Mouse (Mus musculus) adrenal gland, postnatal 10 days (tissue): ENCODE measurements at regions not wholly inside any gene's neighbourhood (a gene's known extent, or its start where the extent isn't known, plus 50 kb on each side); places are given as distances from the start of the nearest gene placed in this dataset.
"Not testable (repeated sequence)": the region's sequence is repeated elsewhere in the genome, so short reads cannot be mapped to it uniquely, and the experiment has no call there.

ENCODE experiments used
- DNase-seq: peaks from one replicate; pipeline ENCODE4 v3.0.0; 2021; ENCODE audit warnings: mixed read lengths

DNA sequence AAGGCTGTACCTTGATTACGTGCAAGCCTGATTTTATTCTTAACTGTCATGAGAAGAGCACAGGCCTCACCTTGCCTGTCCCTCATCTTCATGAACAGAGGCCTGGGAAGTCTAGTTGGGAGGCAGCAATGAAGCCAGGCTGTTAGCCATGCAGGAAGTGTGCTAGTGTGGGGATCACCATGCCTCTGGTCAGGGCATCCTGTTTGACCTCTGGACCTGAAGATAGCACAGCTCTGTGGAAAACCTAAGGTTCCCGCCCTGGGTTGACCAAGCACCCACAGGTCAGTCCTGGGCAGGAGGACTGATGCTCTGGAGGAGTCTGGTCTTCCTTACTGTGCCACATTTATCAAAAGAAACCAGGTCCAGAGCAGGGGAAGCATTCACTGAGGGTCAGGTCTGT lies 157.6 kb downstream of the Gm906 start:
- no peak for DNase-seq

DNA sequence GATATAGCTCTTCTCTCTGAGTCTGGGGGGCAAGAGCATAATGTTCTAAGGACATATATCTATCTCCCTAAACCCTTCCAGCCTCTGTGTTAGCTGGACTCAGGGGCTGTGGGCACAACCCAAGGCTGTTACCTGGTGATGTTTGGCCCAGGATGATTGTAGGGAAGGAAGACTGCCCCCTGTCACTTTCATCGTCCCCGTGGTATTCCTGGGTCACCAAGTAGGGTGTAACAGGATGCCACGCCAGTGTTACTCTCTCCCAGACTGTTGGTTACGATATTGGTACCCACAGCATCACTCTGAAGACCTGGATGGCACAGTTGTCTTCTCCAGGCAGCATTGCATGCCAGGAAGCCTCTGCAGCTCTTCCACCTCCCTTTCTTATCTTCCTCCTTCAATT lies 185.3 kb downstream of the Gm906 start:
- no peak for DNase-seq

DNA sequence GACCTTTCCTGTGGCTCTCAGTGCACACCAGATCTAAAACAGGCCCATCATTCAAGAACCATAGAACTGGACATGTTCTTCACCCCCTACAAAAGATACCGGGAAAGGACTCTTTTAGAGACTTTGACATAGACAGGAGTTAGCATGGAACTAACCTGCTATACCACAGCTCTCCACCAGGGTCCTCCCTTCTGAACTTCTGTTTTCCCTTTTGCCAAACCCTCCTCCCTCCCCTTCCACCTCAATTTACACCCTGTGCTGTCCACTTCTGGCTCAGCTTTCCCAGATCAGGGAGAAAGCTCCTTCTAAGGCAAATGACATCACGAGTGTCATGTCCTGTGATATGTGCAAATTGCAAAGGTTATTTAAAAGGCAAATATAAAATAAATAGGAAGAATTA lies 185.7 kb downstream of the Gm906 start:
- DNase-seq, result not testable (repeated sequence)

DNA sequence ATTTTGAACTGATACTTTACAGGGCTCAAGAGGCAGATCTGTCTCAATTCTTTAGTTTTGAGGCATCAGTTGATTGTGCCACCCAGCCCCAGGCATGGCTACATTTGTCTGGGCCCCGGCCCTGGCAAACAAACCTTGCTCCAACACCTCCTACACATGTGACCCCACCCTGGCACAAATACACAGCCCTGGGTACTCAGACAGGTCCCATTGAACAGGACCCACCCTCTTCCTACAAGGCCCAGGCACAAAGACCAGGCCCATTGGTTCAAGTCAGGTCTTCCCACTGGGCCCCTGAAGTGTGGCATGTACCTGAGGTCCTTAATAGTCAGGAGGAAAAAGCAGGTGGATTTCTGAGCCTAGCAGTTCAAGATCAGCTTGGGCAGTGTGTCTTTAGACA lies 190.4 kb downstream of the Gm906 start:
- DNase-seq, result not testable (repeated sequence)

DNA sequence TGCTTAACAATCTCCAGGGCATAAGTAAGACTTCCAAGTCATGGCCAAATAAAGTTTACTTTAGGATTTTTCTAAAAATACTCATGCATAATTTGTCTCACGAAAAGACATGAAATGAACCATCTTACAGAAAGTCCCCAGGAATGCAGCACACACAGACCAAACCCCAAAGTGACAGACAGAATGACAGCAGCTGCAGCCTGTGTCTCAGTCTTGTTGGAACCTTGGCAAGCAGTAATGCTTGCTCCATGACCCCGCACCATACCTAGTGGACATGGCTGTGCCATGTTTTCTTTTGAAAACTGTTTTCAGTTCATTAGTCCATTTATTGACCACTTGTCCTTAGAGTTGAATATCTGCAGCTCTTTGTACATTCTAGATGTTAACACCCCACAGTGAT lies 191.1 kb downstream of the Gm906 start:
- not testable (repeated sequence) for DNase-seq

DNA sequence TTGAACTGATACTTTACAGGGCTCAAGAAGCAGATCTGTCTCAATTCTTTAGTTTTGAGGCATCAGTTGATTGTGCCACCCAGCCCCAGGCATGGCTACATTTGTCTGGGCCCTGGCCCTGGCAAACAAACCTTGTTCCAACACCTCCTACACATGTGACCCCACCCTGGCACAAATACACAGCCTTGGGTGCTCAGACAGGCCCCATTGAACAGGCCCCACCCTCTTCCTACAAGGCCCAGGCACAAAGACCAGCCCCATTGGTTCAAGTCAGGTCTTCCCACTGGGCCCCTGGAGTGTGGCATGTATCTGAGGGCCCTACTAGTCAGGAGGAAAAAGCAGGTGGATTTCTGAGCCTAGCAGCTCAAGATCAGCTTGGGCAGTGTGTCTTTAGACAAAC lies 198.4 kb downstream of the Gm906 start:
- not testable (repeated sequence) for DNase-seq

DNA sequence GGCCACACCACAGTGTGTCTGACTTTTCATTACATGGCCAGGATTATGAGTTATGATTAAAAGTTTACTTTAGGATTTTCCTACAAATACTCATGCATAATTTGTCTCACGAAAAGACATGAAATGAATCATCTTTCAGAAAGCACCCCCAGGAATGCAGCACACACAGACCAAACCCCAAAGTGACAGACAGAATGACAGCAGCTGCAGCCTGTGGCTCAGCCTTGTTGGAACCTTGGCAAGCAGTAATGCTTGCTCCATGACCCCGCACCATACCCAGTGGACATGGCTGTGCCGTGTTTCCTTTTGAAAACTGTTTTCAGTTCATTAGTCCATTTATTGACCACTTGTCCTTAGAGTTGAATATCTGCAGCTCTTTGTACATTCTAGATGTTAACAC lies 199.0 kb downstream of the Gm906 start:
- not testable (repeated sequence) for DNase-seq

DNA sequence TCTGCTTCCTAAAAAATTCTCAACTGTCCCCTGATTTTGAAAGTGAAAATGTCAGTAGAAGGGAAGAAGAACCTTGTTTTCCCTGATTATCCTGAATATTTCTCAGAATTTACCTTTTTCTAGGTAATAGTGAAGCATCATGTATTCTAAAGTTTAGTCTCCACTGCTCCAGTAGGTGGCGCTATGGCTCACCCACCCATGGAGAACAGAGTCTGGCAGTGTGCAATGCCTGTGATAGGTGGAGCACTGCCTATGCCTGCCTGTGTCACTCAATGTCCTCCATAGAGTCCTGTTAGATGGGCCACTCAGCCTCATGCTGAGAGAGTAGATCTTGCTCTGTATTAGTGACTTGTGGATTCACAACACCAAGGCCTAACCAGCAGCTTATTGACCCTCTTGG lies 218.4 kb downstream of the Gm906 start:
- DNase-seq, result peak; percentile 57

DNA sequence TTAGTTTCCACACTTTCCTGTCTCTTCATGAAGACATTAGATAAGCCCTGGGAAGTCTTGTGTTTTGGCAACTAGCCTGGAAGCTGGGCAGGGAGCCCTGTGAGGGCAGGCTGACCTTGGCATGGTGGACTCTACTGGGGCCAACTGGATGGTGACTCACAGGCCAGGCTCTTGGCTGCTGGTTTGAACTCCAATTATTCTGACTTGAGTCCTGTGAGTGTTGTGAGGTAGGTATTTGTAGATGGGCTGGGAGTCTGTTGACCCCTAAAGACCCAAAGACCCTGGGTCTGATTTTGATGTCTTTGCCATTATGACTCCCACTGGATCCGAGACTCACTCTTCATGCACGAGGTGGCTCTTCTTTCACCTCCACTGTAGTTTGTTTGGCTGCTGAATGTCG lies 208.9 kb upstream of the Gm30302 start:
- not testable (repeated sequence) for DNase-seq

DNA sequence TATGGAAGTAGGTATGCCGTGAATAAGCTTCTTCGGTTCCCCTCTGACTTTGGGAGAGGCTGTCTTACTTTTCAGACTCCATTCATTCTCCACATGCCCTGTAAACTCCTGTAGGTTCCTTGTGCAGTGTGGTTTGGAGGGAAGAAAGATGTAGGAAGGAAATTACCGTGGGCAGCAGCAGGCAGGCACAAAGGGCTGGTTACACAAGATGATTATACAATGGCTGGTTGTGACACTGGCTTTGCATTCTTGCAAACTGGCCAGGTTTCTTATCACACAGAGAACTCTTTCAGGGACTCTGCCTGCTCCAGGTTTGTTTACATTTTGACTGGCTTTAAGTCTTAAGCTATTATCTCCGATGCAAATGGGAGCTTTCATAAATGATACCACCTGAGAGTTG lies 167.3 kb upstream of the Gm30302 start:
- DNase-seq, result not testable (repeated sequence)

DNA sequence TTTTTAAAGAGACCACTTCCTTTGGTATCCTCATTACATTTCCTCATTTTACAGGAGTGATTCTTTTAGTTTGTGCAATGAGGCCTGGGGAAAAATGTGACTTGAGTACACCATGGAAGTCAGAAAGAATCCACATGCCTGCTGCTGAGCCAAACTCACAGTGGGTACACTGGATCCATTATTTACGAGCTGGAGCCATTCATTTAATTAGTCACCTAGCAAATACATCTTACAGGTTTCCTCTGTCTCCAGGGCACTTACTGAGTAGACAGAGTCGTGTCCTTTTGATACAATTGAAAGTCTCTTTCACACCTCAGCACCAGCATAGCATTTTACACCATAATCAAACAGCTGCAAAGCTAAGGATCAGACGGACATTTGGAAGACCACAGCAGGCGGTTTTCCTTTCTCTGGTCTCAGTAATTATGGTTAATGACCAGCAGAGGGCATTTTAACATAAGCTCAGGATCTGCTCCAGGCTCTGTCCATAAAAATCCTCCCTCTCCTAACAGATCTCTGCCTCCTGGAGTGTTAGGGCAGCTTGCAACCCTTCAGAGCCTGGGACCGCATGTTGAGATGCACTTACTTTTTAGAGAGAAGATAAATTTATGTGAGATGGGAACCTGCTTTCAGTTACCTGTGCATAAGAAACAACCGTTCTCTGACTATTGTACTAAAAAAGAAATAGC lies 159.3 kb upstream of the Gm30302 start:
- DNase-seq, result peak; percentile 13

DNA sequence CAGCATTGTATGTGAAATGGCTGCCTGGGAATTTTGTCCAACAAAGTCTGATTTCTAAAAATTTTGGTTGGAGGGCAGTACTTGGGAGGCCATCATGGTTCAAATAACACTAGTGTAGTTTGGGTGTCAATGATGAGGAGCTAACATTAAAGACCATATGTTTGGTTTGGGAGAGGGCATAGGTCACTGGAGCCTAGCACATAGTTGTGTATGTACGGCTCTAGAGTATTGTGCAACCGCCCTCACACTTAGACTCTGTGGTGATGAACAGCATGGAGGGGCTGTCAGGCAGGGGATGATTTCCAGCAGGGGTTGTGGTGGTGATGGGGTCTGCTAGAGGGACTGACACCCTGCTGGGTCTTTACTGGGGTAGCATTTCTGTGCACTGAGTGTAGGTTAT lies 117.0 kb upstream of the Gm30302 start:
- DNase-seq, result no peak
